Mouse (Mus musculus): ENCODE results near the gene Smarce1. TPM values are rescaled to one million over a fixed set of nuclear protein-coding genes. Genes with fewer than 3 reads are reported as not detected.

Smarce1 gene
- polyA plus RNA-seq, 1 experiment from 2014 or later = 217 TPM

GRCm38 (mm10) chr11:99186836-99187235, 44.0 kb downstream of the Smarce1 start:
- Histone ChIP-seq H3K4me3 (ENCODE audit: low read depth, low read length) (no peak overlapping the region), H3K9ac (ENCODE audit: low read depth, low read length) (no peak overlapping the region), H3K27ac (ENCODE audit: low read depth, low read length) (no peak overlapping the region), H3K4me2 (replicated peaks; ENCODE audit: low read depth, low read length) (no peak overlapping the region), H3K9me3 (ENCODE audit: control insufficient read depth, low read length) (no peaks in the 10 kb centered on the region), H3K36me3 (ENCODE audit: control insufficient read depth, insufficient read depth, low read length) (no peaks in the 10 kb centered on the region), H3K27me3 (ENCODE audit: control insufficient read depth, insufficient read depth, low read length) (no peaks in the 10 kb centered on the region), H3K4me1 (replicated peaks; ENCODE audit: control insufficient read depth, insufficient read depth, low read length) (no peaks in the 10 kb centered on the region)
- DNase-seq (ENCODE audit: low spot score) (no peak), ATAC-seq (ENCODE audit: low FRiP score) (no peak)
- WGBS = 75% methylated on average over 2 of the region's 2 CpGs

- Histone ChIP-seq H3K4me3 (ENCODE audit: low read depth, low read length) (no peak overlapping the region), H3K36me3 (ENCODE audit: control insufficient read depth, insufficient read depth, low read length) (no peaks in the 10 kb centered on the region), H3K27ac (ENCODE audit: low read depth, low read length) (no peak overlapping the region), H3K4me1 (replicated peaks; ENCODE audit: control insufficient read depth, insufficient read depth, low read length) (no peaks in the 10 kb centered on the region), H3K9me3 (ENCODE audit: control insufficient read depth, low read length) (no peaks in the 10 kb centered on the region), H3K4me2 (replicated peaks; ENCODE audit: low read depth, low read length) (no peak overlapping the region), H3K27me3 (ENCODE audit: control insufficient read depth, insufficient read depth, low read length) (no peaks in the 10 kb centered on the region), H3K9ac (ENCODE audit: low read depth, low read length) (no peak overlapping the region)
- no peak for ATAC-seq (ENCODE audit: low FRiP score)
- WGBS = 75% methylated on average over 11 of the region's 11 CpGs
- DNase-seq (ENCODE audit: low spot score) = no peak
These were observed 48.2 kb downstream of the Smarce1 start for GRCm38 (mm10) chr11:99182575-99182974.

GRCm38 (mm10) chr11:99180071-99180470, 50.7 kb downstream of the Smarce1 start:
- ATAC-seq (ENCODE audit: low FRiP score) (no peak), DNase-seq (ENCODE audit: low spot score) (no peak)
- Histone ChIP-seq H3K4me1 (replicated peaks; ENCODE audit: control insufficient read depth, insufficient read depth, low read length) (no peaks in the 10 kb centered on the region), H3K27me3 (ENCODE audit: control insufficient read depth, insufficient read depth, low read length) (no peaks in the 10 kb centered on the region), H3K36me3 (ENCODE audit: control insufficient read depth, insufficient read depth, low read length) (no peaks in the 10 kb centered on the region), H3K9me3 (ENCODE audit: control insufficient read depth, low read length) (no peaks in the 10 kb centered on the region), H3K9ac (ENCODE audit: low read depth, low read length) (no peak overlapping the region), H3K4me2 (replicated peaks; ENCODE audit: low read depth, low read length) (no peak overlapping the region), H3K27ac (ENCODE audit: low read depth, low read length) (no peak overlapping the region), H3K4me3 (ENCODE audit: low read depth, low read length) (no peak overlapping the region)
- WGBS = 86% methylated on average over 5 of the region's 5 CpGs

- Histone ChIP-seq H3K4me2 (replicated peaks; ENCODE audit: low read depth, low read length) (no peak overlapping the region), H3K4me1 (replicated peaks; ENCODE audit: control insufficient read depth, insufficient read depth, low read length) (no peaks in the 10 kb centered on the region), H3K27me3 (ENCODE audit: control insufficient read depth, insufficient read depth, low read length) (no peaks in the 10 kb centered on the region), H3K4me3 (ENCODE audit: low read depth, low read length) (no peak overlapping the region), H3K36me3 (ENCODE audit: control insufficient read depth, insufficient read depth, low read length) (no peaks in the 10 kb centered on the region), H3K9me3 (ENCODE audit: control insufficient read depth, low read length) (no peaks in the 10 kb centered on the region), H3K9ac (ENCODE audit: low read depth, low read length) (no peak overlapping the region), H3K27ac (ENCODE audit: low read depth, low read length) (no peak overlapping the region)
- DNase-seq (ENCODE audit: low spot score) (no peak), ATAC-seq (ENCODE audit: low FRiP score) (no peak)
- 93% methylated on average over 1 of the region's 3 CpGs for WGBS
These were observed 53.0 kb downstream of the Smarce1 start for GRCm38 (mm10) chr11:99177925-99178198.

GRCm38 (mm10) chr11:99177054-99177924, 53.5 kb downstream of the Smarce1 start:
- Histone ChIP-seq H3K36me3 (ENCODE audit: control insufficient read depth, insufficient read depth, low read length) (no peaks in the 10 kb centered on the region), H3K9me3 (ENCODE audit: control insufficient read depth, low read length) (no peaks in the 10 kb centered on the region), H3K27ac (ENCODE audit: low read depth, low read length) (no peak overlapping the region), H3K4me3 (ENCODE audit: low read depth, low read length) (no peak overlapping the region), H3K27me3 (ENCODE audit: control insufficient read depth, insufficient read depth, low read length) (no peaks in the 10 kb centered on the region), H3K9ac (ENCODE audit: low read depth, low read length) (no peak overlapping the region), H3K4me1 (replicated peaks; ENCODE audit: control insufficient read depth, insufficient read depth, low read length) (no peaks in the 10 kb centered on the region), H3K4me2 (replicated peaks; ENCODE audit: low read depth, low read length) (no peak overlapping the region)
- ATAC-seq (ENCODE audit: low FRiP score) (no peak), DNase-seq (ENCODE audit: low spot score) (no peak)
- WGBS = 66% methylated on average over 5 of the region's 5 CpGs

GRCm38 (mm10) chr11:99172002-99172401, 58.8 kb downstream of the Smarce1 start:
- no peak overlapping the region for H3K4me2 ChIP-seq (replicated peaks; ENCODE audit: low read depth, low read length)
- H3K27me3 ChIP-seq (ENCODE audit: control insufficient read depth, insufficient read depth, low read length) = no peaks in the 10 kb centered on the region
- H3K4me3 ChIP-seq (ENCODE audit: low read depth, low read length) = no peak overlapping the region
- H3K4me1 ChIP-seq (replicated peaks; ENCODE audit: control insufficient read depth, insufficient read depth, low read length) = no peaks in the 10 kb centered on the region
- no peak overlapping the region for H3K27ac ChIP-seq (ENCODE audit: low read depth, low read length)
- no peak for DNase-seq (ENCODE audit: low spot score)
- no peak overlapping the region for H3K9ac ChIP-seq (ENCODE audit: low read depth, low read length)
- H3K36me3 ChIP-seq (ENCODE audit: control insufficient read depth, insufficient read depth, low read length) = no peaks in the 10 kb centered on the region
- ATAC-seq (ENCODE audit: low FRiP score) = no peak
- WGBS = 87% methylated on average over 4 of the region's 4 CpGs
- no peaks in the 10 kb centered on the region for H3K9me3 ChIP-seq (ENCODE audit: control insufficient read depth, low read length)

GRCm38 (mm10) chr11:99171442-99171841, 59.4 kb downstream of the Smarce1 start:
- no peak overlapping the region for H3K27ac ChIP-seq (ENCODE audit: low read depth, low read length)
- no peak overlapping the region for H3K4me2 ChIP-seq (replicated peaks; ENCODE audit: low read depth, low read length)
- H3K9ac ChIP-seq (ENCODE audit: low read depth, low read length) = no peak overlapping the region
- DNase-seq (ENCODE audit: low spot score) (no peak), ATAC-seq (ENCODE audit: low FRiP score) (no peak)
- H3K4me3 ChIP-seq (ENCODE audit: low read depth, low read length) = no peak overlapping the region
- H3K9me3 ChIP-seq (ENCODE audit: control insufficient read depth, low read length) = no peaks in the 10 kb centered on the region
- WGBS = 74% methylated on average over 2 of the region's 2 CpGs
- no peaks in the 10 kb centered on the region for H3K27me3 ChIP-seq (ENCODE audit: control insufficient read depth, insufficient read depth, low read length)
- H3K4me1 ChIP-seq (replicated peaks; ENCODE audit: control insufficient read depth, insufficient read depth, low read length) = no peaks in the 10 kb centered on the region
- H3K36me3 ChIP-seq (ENCODE audit: control insufficient read depth, insufficient read depth, low read length) = no peaks in the 10 kb centered on the region

- H3K4me1 ChIP-seq (replicated peaks; ENCODE audit: control insufficient read depth, insufficient read depth, low read length) = no peaks in the 10 kb centered on the region
- H3K9me3 ChIP-seq (ENCODE audit: control insufficient read depth, low read length) = no peaks in the 10 kb centered on the region
- H3K27ac ChIP-seq (ENCODE audit: low read depth, low read length) = no peak overlapping the region
- WGBS = 77% methylated on average over 12 of the region's 12 CpGs
- H3K36me3 ChIP-seq (ENCODE audit: control insufficient read depth, insufficient read depth, low read length) = no peaks in the 10 kb centered on the region
- no peak overlapping the region for H3K4me2 ChIP-seq (replicated peaks; ENCODE audit: low read depth, low read length)
- ATAC-seq (ENCODE audit: low FRiP score) (no peak), DNase-seq (ENCODE audit: low spot score) (no peak)
- no peak overlapping the region for H3K9ac ChIP-seq (ENCODE audit: low read depth, low read length)
- no peak overlapping the region for H3K4me3 ChIP-seq (ENCODE audit: low read depth, low read length)
- H3K27me3 ChIP-seq (ENCODE audit: control insufficient read depth, insufficient read depth, low read length) = no peaks in the 10 kb centered on the region
These were observed 60.1 kb downstream of the Smarce1 start for GRCm38 (mm10) chr11:99170547-99171267.

GRCm38 (mm10) chr11:99170005-99170404, 60.8 kb downstream of the Smarce1 start:
- 90% methylated on average over 6 of the region's 6 CpGs for WGBS
- Histone ChIP-seq H3K36me3 (ENCODE audit: control insufficient read depth, insufficient read depth, low read length) (no peaks in the 10 kb centered on the region), H3K27ac (ENCODE audit: low read depth, low read length) (no peak overlapping the region), H3K27me3 (ENCODE audit: control insufficient read depth, insufficient read depth, low read length) (no peaks in the 10 kb centered on the region), H3K4me3 (ENCODE audit: low read depth, low read length) (no peak overlapping the region), H3K9me3 (ENCODE audit: control insufficient read depth, low read length) (no peaks in the 10 kb centered on the region), H3K9ac (ENCODE audit: low read depth, low read length) (no peak overlapping the region), H3K4me1 (replicated peaks; ENCODE audit: control insufficient read depth, insufficient read depth, low read length) (no peaks in the 10 kb centered on the region), H3K4me2 (replicated peaks; ENCODE audit: low read depth, low read length) (no peak overlapping the region)
- no peak for ATAC-seq (ENCODE audit: low FRiP score)
- DNase-seq (ENCODE audit: low spot score) = no peak

All from hindbrain, embryonic 11.5 days (tissue).